Mouse (Mus musculus) liver, embryonic 14.5 days (tissue): ENCODE results near the gene Gm20521. TPM values are rescaled to one million over a fixed set of nuclear protein-coding genes. Genes with fewer than 3 reads are reported as not detected.

Experiments used
- ATAC-seq: fragments of 200-750 bp; cut with Nextera tagmentation; 2 replicates; pipeline ENCODE4 v1.8.0; 2017; ENCODE audit warnings: moderate number of reproducible peaks, mild to moderate bottlenecking, moderate library complexity; ENCODE audit not compliant: insufficient read depth
- DNase-seq, 3 experiments: peaks; one replicate each; pipeline ENCODE4 v3.0.0-alpha.2; 2012 to 2013; ENCODE audit warnings: low read depth in 3 of 3, low spot score in 3 of 3
- H3K27ac ChIP-seq: fragments of 300-500 bp; sonication (generic); 2 replicates; pipeline ENCODE4 v1.5.1; 2014; ENCODE audit warnings: moderate library complexity, mild to moderate bottlenecking, control low read depth, inconsistent platforms
- H3K27me3 ChIP-seq: fragments of 300-500 bp; sonication (generic); 2 replicates; pipeline ENCODE4 v1.6.1; 2014; ENCODE audit warnings: mild to moderate bottlenecking, low read length, moderate library complexity; ENCODE audit not compliant: control insufficient read depth, insufficient read depth
- H3K36me3 ChIP-seq: fragments of 300-500 bp; sonication (generic); replicated peaks from 2 replicates; pipeline ENCODE4 v1.6.1; 2014; ENCODE audit warnings: low read depth; ENCODE audit not compliant: control insufficient read depth, insufficient read depth
- H3K4me1 ChIP-seq, 2 experiments: fragments of 200-500 bp in 1 of 2; fragments of 300-500 bp in 1 of 2; sonication (generic) in 1 of 2; replicated peaks; 2 replicates each; pipeline ENCODE4 v1.6.1; 2012 to 2014; ENCODE audit warnings: antibody characterized with exemption in 1 of 2, inconsistent platforms in 1 of 2, low read length in 1 of 2; ENCODE audit not compliant: control insufficient read depth in 2 of 2, insufficient read depth in 2 of 2
- H3K4me2 ChIP-seq: fragments of 300-500 bp; sonication (generic); 2 replicates; pipeline ENCODE4 v1.6.1; 2014; ENCODE audit warnings: low read depth, mild to moderate bottlenecking, control low read depth, moderate library complexity
- H3K4me3 ChIP-seq, 2 experiments: fragments of 200-500 bp in 1 of 2; fragments of 300-500 bp in 1 of 2; sonication (generic) in 1 of 2; 2 replicates each; pipeline ENCODE4 v1.5.1; 2012 to 2014; ENCODE audit warnings: low read depth in 2 of 2, low read length in 2 of 2, mild to moderate bottlenecking in 2 of 2, control low read depth in 1 of 2, inconsistent platforms in 1 of 2, moderate library complexity in 1 of 2; ENCODE audit not compliant: insufficient read depth in 1 of 2
- H3K9ac ChIP-seq: fragments of 300-500 bp; sonication (generic); replicated peaks from 2 replicates; pipeline ENCODE4 v1.6.1; 2014; ENCODE audit warnings: mild to moderate bottlenecking, control low read depth, moderate library complexity
- H3K9me3 ChIP-seq: fragments of 300-500 bp; sonication (generic); 2 replicates; pipeline ENCODE4 v1.6.1; 2016; ENCODE audit warnings: low read length, mixed read lengths; ENCODE audit not compliant: control insufficient read depth
- CTCF ChIP-seq: IDR thresholded peaks from 2 replicates; pipeline ENCODE4 v1.5.1; 2016; ENCODE audit warnings: antibody characterized with exemption, low read depth, control low read depth
- EP300 ChIP-seq: IDR thresholded peaks from 2 replicates; pipeline ENCODE4 v1.6.1; 2016; ENCODE audit warnings: antibody characterized with exemption, low read depth
- WGBS: fragments of 180-500 bp; shearing (Covaris S2); extraction: QIAGEN DNeasy Blood & Tissue Kit; methylation state at CpG from one replicate; pipeline ENCODE4 v1.1.7; 2014; ENCODE audit not compliant: insufficient replicate concordance; 5-methylcytosine and 5-hydroxymethylcytosine counted together
- polyA plus RNA-seq, 2 experiments: library from polyadenylated mRNA; depleted of rRNA in 1 of 2; stranded (reverse) in 1 of 2; unstranded in 1 of 2; fragments of >200 nt; fragmentation: Nextera tagmentation in 1 of 2; extraction: Ambion mirVana in 1 of 2; gene quantifications; 2 replicates each; pipeline versions ENCODE4 v1.2.1 to v1.2.3; 2012 to 2014

The Gm20521 gene
- polyA plus RNA-seq, 2 experiments, result 0.06 TPM; not detected in 1

DNA sequence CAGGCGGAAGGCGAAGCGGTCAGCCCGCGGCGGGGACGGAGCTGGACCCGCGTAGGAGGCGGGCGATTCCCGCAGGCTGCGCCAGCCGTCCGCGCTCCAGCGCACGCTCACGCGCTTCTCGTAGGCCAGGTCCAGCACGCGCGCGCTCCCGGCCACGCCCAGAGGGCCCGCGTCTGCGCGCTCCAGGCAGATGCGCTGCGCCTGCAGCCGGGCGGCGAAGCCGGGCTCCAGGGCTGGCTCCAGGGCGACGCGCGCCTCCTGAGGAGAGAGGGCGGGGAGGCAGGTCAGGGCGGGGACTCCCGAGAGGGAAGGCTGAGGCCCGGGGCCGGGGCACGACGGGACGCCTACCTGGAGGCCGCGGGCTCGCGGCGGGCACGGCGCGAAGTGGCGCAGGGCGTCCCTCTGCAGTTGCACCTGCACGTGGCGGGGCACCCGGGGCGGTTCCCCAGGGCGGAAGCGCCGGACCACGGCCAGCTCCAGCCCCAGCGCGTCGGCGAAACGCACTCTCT lies 6.6 kb upstream of the Gm20521 start:
- no peaks in the 10 kb centered on the region for H3K9me3 ChIP-seq
- under 1% methylated on average over 40 of the region's 72 CpGs for WGBS
- peak; percentile 76 to 82 (median 81) for DNase-seq
- no peaks in the 10 kb centered on the region; the same call in 1 of the 2 replicates for H3K27me3 ChIP-seq
- no peak overlapping the region for H3K27ac ChIP-seq
- H3K9ac ChIP-seq, result peak overlapping the region; percentile 29
- H3K36me3 ChIP-seq, result no peaks in the 10 kb centered on the region
- TF ChIP-seq EP300 (no peak), CTCF (no peak)
- peak overlapping the region; percentile 57 to 83 for H3K4me3 ChIP-seq
- peaks cover 7 to 11% of the 10 kb centered on the region in 2 experiments for H3K4me1 ChIP-seq
- peak overlapping the region; percentile 74 for H3K4me2 ChIP-seq
- ATAC-seq, result peak; percentile 93

DNA sequence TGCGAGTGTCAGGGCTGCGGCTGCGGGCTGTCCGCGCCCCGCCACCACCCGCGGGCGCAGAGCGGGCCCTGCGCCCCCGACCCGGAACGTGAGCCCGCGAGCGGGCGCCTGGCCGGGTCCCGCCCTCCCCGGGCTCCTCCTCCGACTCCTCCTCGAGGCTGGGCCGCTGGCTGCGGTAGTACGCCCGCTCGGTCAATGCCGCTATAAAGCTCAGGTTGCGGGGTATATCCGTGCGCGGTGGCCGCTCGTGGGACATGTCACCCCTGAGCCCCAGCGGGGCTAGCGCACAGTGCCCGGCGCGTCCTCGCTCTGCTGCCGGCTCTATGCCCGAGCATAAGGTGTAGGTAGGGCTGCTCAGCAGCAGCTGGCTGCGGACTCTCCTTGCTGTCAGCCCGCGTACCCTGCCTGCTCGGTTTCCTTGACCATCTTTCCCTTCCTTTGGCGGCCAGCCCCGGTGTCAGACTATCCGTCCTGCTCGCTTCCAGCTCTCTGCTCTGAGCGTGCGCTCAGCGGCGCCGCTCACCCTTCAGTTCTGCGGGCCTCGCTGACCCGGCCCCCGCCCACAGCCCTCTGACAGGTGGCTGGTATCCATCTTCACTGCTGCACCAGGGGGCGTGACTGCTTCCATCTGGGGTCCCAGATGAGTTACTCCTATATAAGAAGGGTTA lies 6.1 kb upstream of the Gm20521 start, which contains the start of gene Ppp1r3e:
Ppp1r3e (minus strand) TSS at position 503 of the 668 bp plus-strand sequence.
- Histone ChIP-seq H3K4me1 (peaks cover 7 to 11% of the 10 kb centered on the region in 2 experiments), H3K27me3 (no peaks in the 10 kb centered on the region; the same call in 1 of the 2 replicates), H3K4me2 (peak within 1 kb of the TSS; percentile 74), H3K4me3 (peak within 1 kb of the TSS; percentile 57 to 83), H3K9me3 (no peaks in the 10 kb centered on the region), H3K36me3 (no peaks in the 10 kb centered on the region), H3K27ac (no peak within 1 kb of the TSS), H3K9ac (peak within 1 kb of the TSS; percentile 29)
- DNase-seq, result no peak
- under 1% methylated on average over 48 of the region's 61 CpGs for WGBS
- TF ChIP-seq CTCF, result no peak
- TF ChIP-seq EP300, result no peak
- ATAC-seq, result peak; percentile 82

DNA sequence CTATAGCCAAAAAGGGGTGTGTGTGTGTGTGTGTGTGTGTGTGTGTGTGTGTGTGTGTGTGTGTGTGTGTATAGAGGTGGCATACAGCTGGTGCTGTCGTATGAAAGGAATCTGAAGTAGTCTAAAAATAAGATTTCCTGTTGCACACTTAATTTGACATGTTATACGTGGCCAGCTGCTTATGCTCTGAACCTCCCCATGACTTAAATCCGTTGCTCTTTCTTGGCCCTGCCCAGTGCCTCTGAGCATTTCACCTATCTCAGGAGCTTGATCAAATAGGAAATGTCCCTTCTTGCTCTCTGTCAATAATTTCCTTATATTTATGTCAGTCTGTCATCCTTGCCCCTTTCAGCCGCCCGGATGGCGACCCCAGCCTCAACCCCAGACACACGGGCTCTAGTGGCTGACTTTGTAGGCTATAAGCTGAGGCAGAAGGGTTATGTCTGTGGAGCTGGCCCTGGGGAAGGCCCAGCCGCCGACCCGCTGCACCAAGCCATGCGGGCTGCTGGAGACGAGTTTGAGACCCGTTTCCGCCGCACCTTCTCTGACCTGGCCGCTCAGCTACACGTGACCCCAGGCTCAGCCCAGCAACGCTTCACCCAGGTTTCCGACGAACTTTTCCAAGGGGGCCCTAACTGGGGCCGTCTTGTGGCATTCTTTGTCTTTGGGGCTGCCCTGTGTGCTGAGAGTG lies 926 bp downstream of the Gm20521 start:
- peaks cover 3 to 6% of the 10 kb centered on the region in 2 experiments; a peak in 3 of 4 replicates for H3K4me1 ChIP-seq
- no peak for DNase-seq
- no peak for ATAC-seq
- H3K9me3 ChIP-seq, result no peaks in the 10 kb centered on the region
- WGBS, result 53% methylated on average over 21 of the region's 21 CpGs
- H3K4me2 ChIP-seq, result peak overlapping the region; percentile 81
- TF ChIP-seq CTCF (no peak), EP300 (no peak)
- no peak overlapping the region for H3K9ac ChIP-seq
- no peaks in the 10 kb centered on the region for H3K36me3 ChIP-seq
- peak overlapping the region; percentile 60 to 64 for H3K4me3 ChIP-seq
- H3K27ac ChIP-seq, result no peak overlapping the region
- H3K27me3 ChIP-seq, result no peaks in the 10 kb centered on the region

DNA sequence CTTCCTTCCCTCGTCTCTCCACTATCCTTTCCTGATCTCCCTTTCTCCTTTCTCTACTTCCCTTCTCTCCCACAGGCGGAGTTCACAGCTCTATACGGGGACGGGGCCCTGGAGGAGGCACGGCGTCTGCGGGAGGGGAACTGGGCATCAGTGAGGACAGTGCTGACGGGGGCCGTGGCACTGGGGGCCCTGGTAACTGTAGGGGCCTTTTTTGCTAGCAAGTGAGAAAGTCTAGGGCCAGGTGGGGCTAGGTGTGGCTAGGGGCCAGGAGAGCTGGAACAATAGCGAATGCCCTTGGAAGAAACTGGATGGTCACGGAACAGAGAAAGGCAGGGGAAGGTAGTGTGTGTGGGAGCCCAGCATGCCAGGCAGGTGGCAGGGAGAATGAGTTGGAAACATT lies 2.1 kb downstream of the Gm20521 start:
- 80% methylated on average over 11 of the region's 11 CpGs for WGBS
- Histone ChIP-seq H3K4me1 (peaks cover 3 to 6% of the 10 kb centered on the region in 2 experiments; a peak in 3 of 4 replicates), H3K27ac (no peak overlapping the region), H3K36me3 (no peaks in the 10 kb centered on the region), H3K9ac (no peak overlapping the region), H3K27me3 (no peaks in the 10 kb centered on the region), H3K4me2 (no peak overlapping the region), H3K9me3 (no peaks in the 10 kb centered on the region), H3K4me3 (no peak overlapping the region)
- ATAC-seq, result no peak
- DNase-seq, result no peak
- TF ChIP-seq EP300, result no peak
- TF ChIP-seq CTCF, result no peak

DNA sequence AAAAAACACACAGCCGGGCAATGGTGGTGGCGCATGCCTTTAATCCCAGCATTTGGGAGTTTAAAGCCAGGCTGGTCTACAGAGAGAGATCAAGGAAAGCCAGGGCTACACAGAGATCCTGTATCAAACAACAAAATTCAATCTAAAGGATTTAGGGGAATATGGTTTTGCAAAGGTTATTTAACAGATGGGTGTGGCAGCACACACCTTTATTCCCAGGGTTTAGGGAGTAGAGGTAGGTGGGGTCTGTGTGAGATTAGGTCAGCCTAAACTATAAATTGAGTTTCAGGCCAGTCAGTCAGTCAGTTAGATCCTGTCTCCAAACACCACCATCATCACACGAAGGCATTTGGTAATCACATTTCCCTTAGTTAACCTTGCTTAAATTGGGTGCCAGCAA lies 9.0 kb downstream of the Gm20521 start, which contains the start of gene Pabpn1:
Pabpn1 (plus strand) TSS at position 301 of the 400 bp plus-strand sequence.
- TF ChIP-seq EP300 (no peak), CTCF (no peak)
- Histone ChIP-seq H3K9me3 (no peaks in the 10 kb centered on the region), H3K27ac (peak within 1 kb of the TSS; percentile 80), H3K36me3 (peaks cover 19% of the 10 kb centered on the region), H3K4me2 (peak within 1 kb of the TSS; percentile 73), H3K27me3 (no peaks in the 10 kb centered on the region), H3K4me1 (peaks cover 12 to 15% of the 10 kb centered on the region in 2 experiments; a peak in 3 of 4 replicates), H3K4me3 (peak within 1 kb of the TSS; percentile 83 to 92), H3K9ac (peak within 1 kb of the TSS; percentile 65)
- no peak for DNase-seq
- no peak for ATAC-seq
- 86% methylated on average over 3 of the region's 3 CpGs for WGBS
